Mouse (Mus musculus) liver, embryonic 14.5 days (tissue): ENCODE results near the gene Crb2. TPM values are rescaled to one million over a fixed set of nuclear protein-coding genes. Genes with fewer than 3 reads are reported as not detected.

Source experiments
- ATAC-seq: fragments of 200-750 bp; cut with Nextera tagmentation; 2 replicates; pipeline ENCODE4 v1.8.0; 2017; ENCODE audit warnings: moderate number of reproducible peaks, mild to moderate bottlenecking, moderate library complexity; ENCODE audit not compliant: insufficient read depth
- DNase-seq, 3 experiments: peaks; one replicate each; pipeline ENCODE4 v3.0.0-alpha.2; 2012 to 2013; ENCODE audit warnings: low read depth in 3 of 3, low spot score in 3 of 3
- H3K27ac ChIP-seq: fragments of 300-500 bp; sonication (generic); 2 replicates; pipeline ENCODE4 v1.5.1; 2014; ENCODE audit warnings: moderate library complexity, mild to moderate bottlenecking, control low read depth, inconsistent platforms
- H3K27me3 ChIP-seq: fragments of 300-500 bp; sonication (generic); 2 replicates; pipeline ENCODE4 v1.6.1; 2014; ENCODE audit warnings: mild to moderate bottlenecking, low read length, moderate library complexity; ENCODE audit not compliant: control insufficient read depth, insufficient read depth
- H3K36me3 ChIP-seq: fragments of 300-500 bp; sonication (generic); replicated peaks from 2 replicates; pipeline ENCODE4 v1.6.1; 2014; ENCODE audit warnings: low read depth; ENCODE audit not compliant: control insufficient read depth, insufficient read depth
- H3K4me1 ChIP-seq, 2 experiments: fragments of 200-500 bp in 1 of 2; fragments of 300-500 bp in 1 of 2; sonication (generic) in 1 of 2; replicated peaks; 2 replicates each; pipeline ENCODE4 v1.6.1; 2012 to 2014; ENCODE audit warnings: antibody characterized with exemption in 1 of 2, inconsistent platforms in 1 of 2, low read length in 1 of 2; ENCODE audit not compliant: control insufficient read depth in 2 of 2, insufficient read depth in 2 of 2
- H3K4me2 ChIP-seq: fragments of 300-500 bp; sonication (generic); 2 replicates; pipeline ENCODE4 v1.6.1; 2014; ENCODE audit warnings: low read depth, mild to moderate bottlenecking, control low read depth, moderate library complexity
- H3K4me3 ChIP-seq, 2 experiments: fragments of 200-500 bp in 1 of 2; fragments of 300-500 bp in 1 of 2; sonication (generic) in 1 of 2; 2 replicates each; pipeline ENCODE4 v1.5.1; 2012 to 2014; ENCODE audit warnings: low read depth in 2 of 2, low read length in 2 of 2, mild to moderate bottlenecking in 2 of 2, control low read depth in 1 of 2, inconsistent platforms in 1 of 2, moderate library complexity in 1 of 2; ENCODE audit not compliant: insufficient read depth in 1 of 2
- H3K9ac ChIP-seq: fragments of 300-500 bp; sonication (generic); replicated peaks from 2 replicates; pipeline ENCODE4 v1.6.1; 2014; ENCODE audit warnings: mild to moderate bottlenecking, control low read depth, moderate library complexity
- H3K9me3 ChIP-seq: fragments of 300-500 bp; sonication (generic); 2 replicates; pipeline ENCODE4 v1.6.1; 2016; ENCODE audit warnings: low read length, mixed read lengths; ENCODE audit not compliant: control insufficient read depth
- CTCF ChIP-seq: IDR thresholded peaks from 2 replicates; pipeline ENCODE4 v1.5.1; 2016; ENCODE audit warnings: antibody characterized with exemption, low read depth, control low read depth
- EP300 ChIP-seq: IDR thresholded peaks from 2 replicates; pipeline ENCODE4 v1.6.1; 2016; ENCODE audit warnings: antibody characterized with exemption, low read depth
- WGBS: fragments of 180-500 bp; shearing (Covaris S2); extraction: QIAGEN DNeasy Blood & Tissue Kit; methylation state at CpG from one replicate; pipeline ENCODE4 v1.1.7; 2014; ENCODE audit not compliant: insufficient replicate concordance; 5-methylcytosine and 5-hydroxymethylcytosine counted together
- polyA plus RNA-seq, 2 experiments: library from polyadenylated mRNA; depleted of rRNA in 1 of 2; stranded (reverse) in 1 of 2; unstranded in 1 of 2; fragments of >200 nt; fragmentation: Nextera tagmentation in 1 of 2; extraction: Ambion mirVana in 1 of 2; gene quantifications; 2 replicates each; pipeline versions ENCODE4 v1.2.1 to v1.2.3; 2012 to 2014

Gene Crb2
- polyA plus RNA-seq, 2 experiments, result 0.10 to 0.17 TPM

GRCm38 (mm10) chr2:37799137-37799536 is 23.1 kb downstream of the Crb2 start:
- H3K27ac ChIP-seq, result no peak overlapping the region
- H3K36me3 ChIP-seq, result no peaks in the 10 kb centered on the region
- ATAC-seq, result no peak
- TF ChIP-seq EP300 (no peak), CTCF (no peak)
- H3K9me3 ChIP-seq, result no peaks in the 10 kb centered on the region
- peaks cover 5% of the 10 kb centered on the region for H3K27me3 ChIP-seq
- WGBS, result 72% methylated on average over 6 of the region's 6 CpGs
- H3K4me2 ChIP-seq, result no peak overlapping the region
- no peak overlapping the region for H3K9ac ChIP-seq
- no peaks in the 10 kb centered on the region for H3K4me1 ChIP-seq
- no peak overlapping the region for H3K4me3 ChIP-seq
- no peak for DNase-seq

GRCm38 (mm10) chr2:37801687-37802086 is 25.6 kb downstream of the Crb2 start:
- Histone ChIP-seq H3K9me3 (no peaks in the 10 kb centered on the region), H3K27ac (no peak overlapping the region), H3K4me2 (no peak overlapping the region), H3K27me3 (no peaks in the 10 kb centered on the region), H3K9ac (no peak overlapping the region), H3K4me1 (no peaks in the 10 kb centered on the region), H3K36me3 (no peaks in the 10 kb centered on the region), H3K4me3 (no peak overlapping the region)
- DNase-seq (no peak), ATAC-seq (no peak)
- 66% methylated on average over 4 of the region's 4 CpGs for WGBS
- TF ChIP-seq EP300 (no peak), CTCF (no peak)

GRCm38 (mm10) chr2:37802610-37803212 is 26.7 kb downstream of the Crb2 start:
- 42% methylated on average over 4 of the region's 4 CpGs for WGBS
- Histone ChIP-seq H3K4me2 (no peak overlapping the region), H3K4me1 (no peaks in the 10 kb centered on the region), H3K9me3 (no peaks in the 10 kb centered on the region), H3K9ac (no peak overlapping the region), H3K27ac (no peak overlapping the region), H3K27me3 (no peaks in the 10 kb centered on the region), H3K36me3 (no peaks in the 10 kb centered on the region), H3K4me3 (no peak overlapping the region)
- ATAC-seq, result peak; percentile 51
- DNase-seq, result peak; percentile 29 to 32 (median 29)
- TF ChIP-seq CTCF (peak; percentile 95), EP300 (no peak)

- 73% methylated on average over 2 of the region's 2 CpGs for whole genome bisulfite sequencing
- no peaks in the 10 kb centered on the region for H3K9me3 ChIP-seq
- H3K4me3 ChIP-seq, result no peak overlapping the region
- H3K27ac ChIP-seq, result no peak overlapping the region
- no peaks in the 10 kb centered on the region for H3K4me1 ChIP-seq
- no peaks in the 10 kb centered on the region for H3K36me3 ChIP-seq
- H3K4me2 ChIP-seq, result no peak overlapping the region
- no peak for TF ChIP-seq CTCF
- no peak for TF ChIP-seq EP300
- DNase-seq (no peak), ATAC-seq (no peak)
- no peak overlapping the region for H3K9ac ChIP-seq
- H3K27me3 ChIP-seq, result no peaks in the 10 kb centered on the region
These were observed 35.6 kb downstream of the Crb2 start for GRCm38 (mm10) chr2:37811682-37812081.

GRCm38 (mm10) chr2:37812401-37812800 is 36.4 kb downstream of the Crb2 start:
- Histone ChIP-seq H3K4me1 (no peaks in the 10 kb centered on the region), H3K9me3 (no peaks in the 10 kb centered on the region), H3K4me3 (no peak overlapping the region), H3K27ac (no peak overlapping the region), H3K4me2 (no peak overlapping the region), H3K9ac (no peak overlapping the region), H3K36me3 (no peaks in the 10 kb centered on the region), H3K27me3 (no peaks in the 10 kb centered on the region)
- DNase-seq, result no peak
- WGBS, result 84% methylated on average over 5 of the region's 5 CpGs
- no peak for TF ChIP-seq EP300
- no peak for TF ChIP-seq CTCF
- no peak for ATAC-seq
